Mouse (Mus musculus) layer of hippocampus, postnatal 36 days (tissue): Measurements from ENCODE around the gene Sec23ip. TPM values are rescaled to one million over a fixed set of nuclear protein-coding genes. Genes with fewer than 3 reads are reported as not detected.

Source experiments
- DNase-seq, 2 experiments: peaks; one replicate each; pipeline ENCODE4 v3.0.0; 2022
- microRNA-seq, 2 experiments: library from miRNA; unstranded; fragments of <30 nt; microRNA quantifications; one replicate each; pipeline ENCODE4 v1.2.0; 2021
- total RNA-seq, 2 experiments: library from RNA; stranded (reverse); gene quantifications; 2 replicates each; pipeline ENCODE4 v1.2.3; 2021

Sec23ip gene
- total RNA-seq, 2 experiments from 2014 or later: 44.7 to 51.4 TPM

DNA sequence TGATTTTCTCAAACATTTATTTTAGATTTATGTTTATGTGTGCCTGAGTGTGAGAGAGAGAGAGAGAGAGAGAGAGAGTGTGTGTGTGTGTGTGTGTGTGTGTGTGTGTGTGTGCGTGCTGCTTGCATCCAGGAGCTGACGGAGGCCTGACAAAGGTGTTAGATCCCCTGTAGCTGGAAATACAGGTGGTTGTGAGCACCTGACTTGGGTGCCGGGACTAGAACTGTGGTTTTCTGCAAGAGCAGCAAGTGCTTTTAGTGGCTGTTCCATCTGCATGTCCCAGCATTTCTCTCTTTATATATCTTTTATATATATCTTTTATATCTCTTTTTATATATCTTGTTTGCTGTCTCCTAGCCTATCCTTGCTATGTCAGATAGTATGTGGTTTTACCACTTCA is 37.1 kb downstream of the Sec23ip start:
- DNase-seq: no peak

DNA sequence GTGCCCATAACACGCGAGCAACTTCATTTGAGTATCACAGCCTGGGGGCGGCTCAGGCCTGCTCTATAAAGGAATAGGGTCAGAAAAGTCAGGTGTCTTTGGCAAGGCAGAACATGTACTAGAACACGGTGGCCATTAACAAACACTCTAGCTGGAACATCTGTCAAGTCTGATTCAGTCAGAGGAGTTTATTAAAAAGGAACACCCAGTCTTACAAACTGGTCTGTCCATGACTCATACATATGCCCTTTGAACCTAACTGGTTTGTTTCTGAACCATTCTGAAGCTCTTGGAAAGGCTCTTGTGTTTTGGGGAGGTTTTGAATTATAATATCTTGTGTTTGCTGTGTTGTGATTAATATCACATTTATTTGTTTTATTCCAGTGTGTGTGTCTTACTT is 45.3 kb downstream of the Sec23ip start:
- DNase-seq: no peak

DNA sequence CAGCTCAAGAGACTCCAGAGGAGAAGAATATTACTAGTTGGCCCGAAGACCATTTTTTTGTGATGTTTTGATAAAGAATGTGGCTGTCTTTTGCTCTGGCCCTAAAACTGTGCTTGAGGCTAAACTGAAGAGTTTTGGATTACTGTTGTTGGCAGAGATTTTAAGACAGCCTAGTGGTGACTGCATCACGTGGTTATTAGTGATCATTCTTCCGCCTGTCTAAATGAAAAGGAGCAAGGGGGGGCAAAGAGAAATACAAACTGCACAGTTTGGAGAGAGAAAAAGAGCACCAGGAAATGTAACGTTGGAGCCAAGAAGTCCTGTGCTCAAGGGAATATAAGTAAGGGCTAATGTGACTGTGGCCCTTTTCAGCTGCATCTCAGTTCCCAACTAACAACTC is 48.7 kb downstream of the Sec23ip start:
- DNase-seq: no peak

DNA sequence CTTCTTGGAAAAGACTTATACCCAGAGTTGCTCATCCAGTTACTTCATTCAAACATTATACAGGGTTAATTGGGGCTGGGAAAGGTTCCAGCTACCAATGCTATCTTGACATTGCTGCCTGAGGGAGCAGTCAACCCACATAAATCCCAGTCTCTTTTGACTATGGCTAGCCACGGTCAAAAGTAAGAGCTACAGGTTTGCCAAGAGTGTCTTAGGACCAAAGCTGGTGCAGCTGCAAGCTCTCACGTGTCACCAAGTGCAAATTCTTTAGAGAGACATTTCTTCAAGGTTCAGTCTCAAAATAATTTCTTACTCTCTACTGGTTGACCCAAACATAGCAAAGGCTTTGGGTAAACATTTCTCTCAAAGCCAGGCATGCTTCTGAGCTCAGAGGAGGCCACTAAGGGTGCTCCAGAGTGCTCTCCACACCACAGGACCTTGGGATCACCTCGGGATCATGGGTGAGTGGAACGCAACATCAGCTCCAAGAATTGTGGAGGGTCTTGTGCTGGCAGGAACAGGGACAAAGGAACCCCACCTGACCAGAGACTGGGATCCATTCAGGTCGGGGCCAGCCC is 80.3 kb downstream of the Sec23ip start:
- DNase-seq: no peak

DNA sequence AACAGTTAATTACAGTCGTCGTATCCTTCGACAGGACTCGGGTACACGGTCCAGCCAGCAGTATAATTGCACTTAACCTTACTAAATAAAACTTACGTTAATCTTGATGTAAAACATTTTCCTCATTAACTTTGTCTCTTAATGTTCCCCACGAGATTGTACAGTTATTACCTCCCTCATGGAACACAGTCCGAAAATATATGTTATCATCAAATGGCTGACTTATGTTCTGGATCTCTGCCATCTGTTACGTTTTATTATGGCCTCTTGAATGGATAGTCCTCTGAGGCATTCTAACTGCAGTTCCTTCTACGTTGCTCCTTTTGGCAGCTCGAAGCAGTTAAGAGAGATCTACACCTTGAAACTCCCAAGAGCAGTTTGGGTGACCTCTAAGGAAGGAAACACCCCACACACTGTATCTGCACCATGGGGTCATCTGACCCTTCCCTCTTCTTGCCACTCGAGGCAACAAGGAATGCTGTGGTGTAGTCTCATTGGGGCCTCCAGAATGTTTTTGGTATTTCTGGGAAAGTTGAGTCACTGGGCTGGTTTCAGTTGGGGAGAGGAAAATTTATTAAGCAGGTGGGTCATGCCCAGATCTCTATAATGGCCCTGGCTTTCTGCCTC is 87.8 kb downstream of the Sec23ip start:
- no peak for DNase-seq

DNA sequence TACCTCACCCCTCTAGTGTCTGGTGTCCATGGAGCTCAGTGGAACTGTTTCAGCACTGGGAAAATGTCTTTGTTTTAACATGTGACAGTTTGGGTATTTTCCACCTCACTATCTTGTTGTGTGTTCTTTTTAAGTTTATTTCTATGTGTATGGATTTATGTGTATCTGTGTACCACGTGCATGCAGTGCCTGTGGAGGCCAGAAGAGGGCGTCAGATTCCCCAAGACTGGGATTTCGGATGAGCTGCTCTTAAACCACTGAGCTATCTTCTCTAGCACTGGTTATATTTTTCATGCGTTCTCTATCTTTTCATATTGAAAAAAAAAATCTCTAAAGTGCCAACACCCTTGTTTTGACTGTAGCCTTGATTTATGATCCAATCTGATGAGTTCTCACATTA is 88.5 kb downstream of the Sec23ip start:
- no peak for DNase-seq

Small RNA genes lying within 50 kb of the gene (microRNA-seq; reads per million reads assigned to microRNA genes)
- 0 reads per million in 2 experiments for gene Gm25778

Other genes with a start within 250 kb of the Sec23ip start
- 10 to 100 TPM; 12.0 to 13.9 TPM for gene Bag3, start 221.3 kb upstream of the Sec23ip start, total RNA-seq
- 100 to 1,000 TPM; 113 to 130 TPM for gene Inpp5f, start 133.6 kb upstream of the Sec23ip start, total RNA-seq
- gene Mcmbp, start 4.4 kb upstream of the Sec23ip start, total RNA-seq: 10 to 100 TPM; 26.0 to 27.0 TPM